Mouse (Mus musculus) forebrain, embryonic 11.5 days (tissue): Measurements from ENCODE around the gene Spata19. TPM values are rescaled to one million over a fixed set of nuclear protein-coding genes. Genes with fewer than 3 reads are reported as not detected.
A peak's percentile ranks its signal among the peaks of the same experiment; 100 is the strongest.

Source experiments
- ATAC-seq: fragments of 200-750 bp; cut with Nextera tagmentation; replicated peaks from 2 replicates; pipeline ENCODE4 v1.8.0; 2017; ENCODE audit warnings: moderate TSS enrichment; ENCODE audit not compliant: low FRiP score
- DNase-seq: peaks from one replicate; pipeline ENCODE4 v3.0.0-alpha.2; 2017; ENCODE audit warnings: low spot score
- H3K27ac ChIP-seq: fragments of 300-500 bp; sonication (generic); 2 replicates; pipeline ENCODE4 v1.5.1; 2014; ENCODE audit warnings: low read depth, low read length
- H3K27me3 ChIP-seq: fragments of 300-500 bp; sonication (generic); 2 replicates; pipeline ENCODE4 v1.6.1; 2014; ENCODE audit warnings: mild to moderate bottlenecking, low read length, mixed read lengths; ENCODE audit not compliant: control insufficient read depth, insufficient read depth
- H3K36me3 ChIP-seq: fragments of 300-500 bp; sonication (generic); 2 replicates; pipeline ENCODE4 v1.6.1; 2014; ENCODE audit warnings: mild to moderate bottlenecking, low read length, moderate library complexity, mixed read lengths; ENCODE audit not compliant: control insufficient read depth, insufficient read depth
- H3K4me1 ChIP-seq: fragments of 300-500 bp; sonication (generic); replicated peaks from 2 replicates; pipeline ENCODE4 v1.6.1; 2014; ENCODE audit warnings: low read length, mixed read lengths; ENCODE audit not compliant: control insufficient read depth, insufficient read depth
- H3K4me2 ChIP-seq: fragments of 300-500 bp; sonication (generic); 2 replicates; pipeline ENCODE4 v1.6.1; 2014; ENCODE audit warnings: low read depth, mild to moderate bottlenecking, low read length, moderate library complexity, mixed read lengths; ENCODE audit not compliant: severe bottlenecking
- H3K4me3 ChIP-seq: fragments of 300-500 bp; sonication (generic); 2 replicates; pipeline ENCODE4 v1.5.1; 2014; ENCODE audit warnings: low read depth, low read length
- H3K9ac ChIP-seq: fragments of 300-500 bp; sonication (generic); 2 replicates; pipeline ENCODE4 v1.6.1; 2014; ENCODE audit warnings: low read length
- H3K9me3 ChIP-seq: fragments of 300-500 bp; sonication (generic); 2 replicates; pipeline ENCODE4 v1.6.1; 2016; ENCODE audit warnings: low read length, mixed read lengths; ENCODE audit not compliant: control insufficient read depth
- WGBS: fragments of 180-500 bp; shearing (Covaris S2); extraction: QIAGEN DNeasy Blood & Tissue Kit; methylation state at CpG from one replicate; pipeline ENCODE4 v1.1.7; 2014; 5-methylcytosine and 5-hydroxymethylcytosine counted together
- polyA plus RNA-seq: library from polyadenylated mRNA; unstranded; fragments of >200 nt; fragmentation: Nextera tagmentation; extraction: Ambion mirVana; gene quantifications from 2 replicates; pipeline ENCODE4 v1.2.1, GENCODE M21; 2014

Spata19 gene
- polyA plus RNA-seq, 1 experiment from 2014 or later: not detected

DNA sequence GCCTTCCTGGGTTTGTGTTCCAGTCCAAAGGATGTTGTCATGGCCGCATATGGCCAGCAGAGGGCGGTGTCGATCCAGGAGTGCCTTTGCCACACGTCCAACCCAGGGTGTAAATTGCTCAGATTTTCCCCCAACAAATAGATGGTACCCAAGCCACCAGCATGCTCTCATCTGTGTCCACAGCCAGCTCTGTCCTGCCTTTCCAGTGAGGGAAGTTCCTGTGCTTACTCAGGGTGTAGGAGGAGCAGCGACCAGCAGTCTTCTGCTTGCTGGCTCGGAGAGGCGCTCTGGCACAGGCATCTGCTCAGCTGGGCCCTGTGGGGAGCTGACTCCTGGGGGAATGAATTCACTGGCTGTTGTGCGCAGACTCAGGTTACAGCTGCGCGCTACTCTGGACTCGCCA lies 17.5 kb downstream of the Spata19 start:
- Histone ChIP-seq H3K9ac (no peak overlapping the region), H3K27ac (no peak overlapping the region)

GRCm38 (mm10) chr9:27424511-27424910 lies 27.9 kb downstream of the Spata19 start:
- WGBS: 77% methylated on average over 4 of the region's 4 CpGs
- no peak overlapping the region for H3K9ac ChIP-seq
- no peaks in the 10 kb centered on the region for H3K9me3 ChIP-seq
- DNase-seq (no peak), ATAC-seq (no peak)
- H3K27me3 ChIP-seq: no peaks in the 10 kb centered on the region
- no peaks in the 10 kb centered on the region for H3K4me1 ChIP-seq
- H3K27ac ChIP-seq: no peak overlapping the region
- H3K4me3 ChIP-seq: no peak overlapping the region
- H3K4me2 ChIP-seq: no peak overlapping the region
- H3K36me3 ChIP-seq: no peaks in the 10 kb centered on the region

More for the DNA sequence above, 17.5 kb downstream of the Spata19 start:
- 0% methylated on average over 11 of the region's 11 CpGs for WGBS
- Histone ChIP-seq H3K4me1 (no peaks in the 10 kb centered on the region), H3K9me3 (no peaks in the 10 kb centered on the region), H3K36me3 (no peaks in the 10 kb centered on the region), H3K4me2 (peak overlapping the region; percentile 44), H3K4me3 (peak overlapping the region; percentile 3; the same call in 1 of the 2 replicates), H3K27me3 (no peaks in the 10 kb centered on the region)
- ATAC-seq: peak; percentile 83
- peak; percentile 91 for DNase-seq

- Histone ChIP-seq H3K4me2 (no peak overlapping the region), H3K27me3 (no peaks in the 10 kb centered on the region), H3K27ac (no peak overlapping the region), H3K4me3 (no peak overlapping the region), H3K9ac (no peak overlapping the region), H3K4me1 (no peaks in the 10 kb centered on the region), H3K36me3 (no peaks in the 10 kb centered on the region), H3K9me3 (no peaks in the 10 kb centered on the region)
- no peak for ATAC-seq
- no peak for DNase-seq
- 57% methylated on average over 4 of the region's 4 CpGs for WGBS
These were observed 32.0 kb downstream of the Spata19 start for GRCm38 (mm10) chr9:27428552-27428951.

DNA sequence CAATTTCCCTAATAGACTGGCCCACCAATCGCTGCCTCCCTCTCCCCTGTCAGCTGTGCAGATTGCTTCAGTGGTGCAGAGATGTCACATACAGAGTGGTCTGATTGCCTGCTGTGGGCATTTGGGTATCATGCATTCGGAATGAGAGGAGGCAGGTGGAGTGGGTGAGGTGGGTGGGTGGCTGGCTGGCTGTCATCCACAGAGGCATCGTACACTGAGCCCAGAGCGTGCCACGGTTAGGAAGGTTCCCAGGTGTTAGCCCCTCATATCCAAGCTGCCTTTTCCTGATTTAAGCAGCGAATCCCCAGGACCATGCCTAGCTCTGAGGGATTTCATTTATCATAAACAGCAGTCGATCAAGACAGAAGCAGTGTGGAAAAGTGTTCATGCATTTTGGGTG lies 36.7 kb downstream of the Spata19 start:
- Histone ChIP-seq H3K9me3 (no peaks in the 10 kb centered on the region), H3K27me3 (no peaks in the 10 kb centered on the region), H3K27ac (no peak overlapping the region), H3K36me3 (no peaks in the 10 kb centered on the region), H3K9ac (no peak overlapping the region), H3K4me2 (no peak overlapping the region), H3K4me3 (no peak overlapping the region), H3K4me1 (no peaks in the 10 kb centered on the region)
- no peak for DNase-seq
- 90% methylated on average over 7 of the region's 7 CpGs for WGBS
- ATAC-seq: no peak

- Histone ChIP-seq H3K4me3 (no peak overlapping the region), H3K9me3 (no peaks in the 10 kb centered on the region), H3K9ac (no peak overlapping the region), H3K4me1 (no peaks in the 10 kb centered on the region), H3K27ac (no peak overlapping the region), H3K4me2 (no peak overlapping the region), H3K27me3 (no peaks in the 10 kb centered on the region), H3K36me3 (no peaks in the 10 kb centered on the region)
- WGBS: 80% methylated on average over 9 of the region's 9 CpGs
- ATAC-seq: no peak
- no peak for DNase-seq
These were observed 39.3 kb downstream of the Spata19 start for GRCm38 (mm10) chr9:27435936-27436335.

DNA sequence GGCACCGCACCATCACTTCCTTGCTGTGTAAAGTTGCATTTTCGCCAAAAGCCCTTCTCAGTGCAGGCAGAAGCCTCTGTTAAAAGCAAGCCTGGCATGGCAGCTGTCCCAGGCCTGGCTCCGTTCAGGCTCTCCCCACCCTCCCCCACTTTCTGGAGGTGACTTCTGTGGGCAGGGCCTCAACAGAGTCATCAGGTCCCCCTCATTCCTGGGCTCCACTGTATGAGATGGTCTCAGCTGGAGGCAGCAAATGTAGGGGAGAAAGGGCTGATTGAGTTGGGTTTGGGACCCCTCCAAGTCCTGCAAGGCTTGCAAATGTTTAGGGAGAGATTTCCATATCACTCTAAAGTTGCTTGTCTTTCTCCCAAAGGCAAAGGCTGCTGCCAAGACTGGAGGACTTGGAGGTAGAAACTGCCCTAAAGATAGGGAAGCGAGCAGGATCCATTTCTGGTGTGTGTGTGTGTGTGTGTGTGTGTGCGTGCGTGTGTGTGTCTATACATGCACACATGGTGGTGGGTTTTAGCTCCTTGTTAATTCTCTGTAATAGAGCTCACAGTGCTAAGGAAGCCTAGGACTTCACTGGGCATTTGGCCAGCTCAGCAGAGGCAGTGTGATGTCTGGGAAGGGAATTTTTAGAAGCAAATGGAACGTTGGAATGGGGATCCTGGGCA lies 40.9 kb downstream of the Spata19 start:
- ATAC-seq (no peak), DNase-seq (no peak)
- H3K36me3 ChIP-seq: no peaks in the 10 kb centered on the region
- H3K27ac ChIP-seq: no peak overlapping the region
- H3K4me3 ChIP-seq: no peak overlapping the region
- H3K4me1 ChIP-seq: no peaks in the 10 kb centered on the region
- no peaks in the 10 kb centered on the region for H3K9me3 ChIP-seq
- WGBS: 71% methylated on average over 7 of the region's 7 CpGs
- no peak overlapping the region for H3K9ac ChIP-seq
- H3K4me2 ChIP-seq: no peak overlapping the region
- H3K27me3 ChIP-seq: no peaks in the 10 kb centered on the region

GRCm38 (mm10) chr9:27449780-27450422 lies 53.3 kb downstream of the Spata19 start:
- no peaks in the 10 kb centered on the region for H3K9me3 ChIP-seq
- H3K4me2 ChIP-seq: peak overlapping the region; percentile 6; the same call in 1 of the 2 replicates
- no peaks in the 10 kb centered on the region for H3K27me3 ChIP-seq
- 31% methylated on average over 9 of the region's 9 CpGs for WGBS
- DNase-seq: no peak
- H3K4me3 ChIP-seq: no peak overlapping the region
- H3K9ac ChIP-seq: no peak overlapping the region
- H3K36me3 ChIP-seq: no peaks in the 10 kb centered on the region
- H3K4me1 ChIP-seq: peaks cover 2% of the 10 kb centered on the region; the same call in 1 of the 2 replicates
- peak; percentile 63 for ATAC-seq
- no peak overlapping the region for H3K27ac ChIP-seq
